Mouse (Mus musculus) frontal cortex, adult (tissue): Measurements from ENCODE around the gene Setd1b.

Experiments used
- ATAC-seq: cut with Nextera tagmentation; 2 replicates; pipeline ENCODE4 v1.9.2; 2017; ENCODE audit warnings: mild to moderate bottlenecking, moderate library complexity, mixed read lengths; ENCODE audit not compliant: low TSS enrichment

The Setd1b gene

GRCm38 (mm10) chr5:123139722-123140627 is 2.0 kb upstream of the Setd1b start:
- no peak for ATAC-seq

- peak; percentile 50 for ATAC-seq
Measured at GRCm38 (mm10) chr5:123140694-123141554, 1.1 kb upstream of the Setd1b start.

GRCm38 (mm10) chr5:123141555-123142160 is 335 bp upstream of the Setd1b start:
- ATAC-seq, result peak; percentile 17; the same call in 1 of the 2 replicates

GRCm38 (mm10) chr5:123143251-123143970 is 1.4 kb downstream of the Setd1b start:
- no peak for ATAC-seq

- no peak for ATAC-seq
Measured at GRCm38 (mm10) chr5:123143971-123144745, 2.2 kb downstream of the Setd1b start.

- ATAC-seq, result no peak
Measured at GRCm38 (mm10) chr5:123144746-123145590, 3.0 kb downstream of the Setd1b start.

- no peak for ATAC-seq
Measured at GRCm38 (mm10) chr5:123146357-123146756, 4.4 kb downstream of the Setd1b start.

GRCm38 (mm10) chr5:123147569-123147968 is 5.6 kb downstream of the Setd1b start:
- ATAC-seq, result no peak

GRCm38 (mm10) chr5:123148073-123148722 is 6.2 kb downstream of the Setd1b start:
- no peak for ATAC-seq

- ATAC-seq, result peak; percentile 70
Measured at GRCm38 (mm10) chr5:123149451-123150400, 7.7 kb downstream of the Setd1b start.

GRCm38 (mm10) chr5:123150641-123151040 is 8.6 kb downstream of the Setd1b start:
- ATAC-seq, result no peak

- ATAC-seq, result no peak
Measured at GRCm38 (mm10) chr5:123151077-123151476, 9.1 kb downstream of the Setd1b start.

- no peak for ATAC-seq
Measured at GRCm38 (mm10) chr5:123151707-123152362, 9.8 kb downstream of the Setd1b start.

- ATAC-seq, result no peak
Measured at GRCm38 (mm10) chr5:123152901-123153300, 10.9 kb downstream of the Setd1b start.

- ATAC-seq, result peak; percentile 56; the same call in 1 of the 2 replicates
Measured at GRCm38 (mm10) chr5:123155425-123155824, 13.4 kb downstream of the Setd1b start.

- no peak for ATAC-seq
Measured at GRCm38 (mm10) chr5:123156763-123157162, 14.8 kb downstream of the Setd1b start.

GRCm38 (mm10) chr5:123157972-123158371 is 16.0 kb downstream of the Setd1b start:
- no peak for ATAC-seq
